11 mouse cellular contexts compared by ENCODE assay signal in genomic region chr2:33207069-33207468, GRCm38 (mm10). TPM values are rescaled to one million over a fixed set of nuclear protein-coding genes. Genes with fewer than 3 reads are reported as not detected.
A peak's percentile ranks its signal among the peaks of the same experiment; 100 is the strongest.
DNase-seq lines count a peak whose midpoint lies in the region; ATAC-seq lines count a peak whose summit lies in the region.
"Had no signal": no experiment of that assay in that cellular context is flagged by ENCODE, and none has a peak within 500 bp of the region (broad histone marks: within the 10 kb centered on the region; RNA-seq: fewer than 3 reads in every experiment).

No protein-coding gene starts in this region.

- H3K36me3 ChIP-seq in hindbrain, embryonic 10.5 days, result no peaks in the 10 kb centered on the region
- no peaks in the 10 kb centered on the region for H3K36me3 ChIP-seq in hindbrain, embryonic 11.5 days (ENCODE audit: control insufficient read depth, insufficient read depth, low read length)
- no peaks in the 10 kb centered on the region for H3K36me3 ChIP-seq in forebrain, embryonic 11.5 days (ENCODE audit: control insufficient read depth, insufficient read depth, low read length)
- H3K36me3 ChIP-seq: liver, embryonic 15.5 days; neural tube, embryonic 13.5 days had no signal

- H3K27ac ChIP-seq in hindbrain, embryonic 10.5 days, result peak overlapping the region; percentile 54
- no peak overlapping the region for H3K27ac ChIP-seq in hindbrain, embryonic 11.5 days (ENCODE audit: low read depth, low read length)
- H3K27ac ChIP-seq in forebrain, embryonic 11.5 days (ENCODE audit: low read depth, low read length), result no peak overlapping the region
- H3K27ac ChIP-seq: liver, embryonic 15.5 days had no signal

- DNase-seq in hindbrain, embryonic 10.5 days (ENCODE audit: low spot score), result no peak
- DNase-seq in hindbrain, embryonic 11.5 days (ENCODE audit: low spot score), result no peak
- DNase-seq in embryo, embryonic 10.5 days (ENCODE audit: low spot score), result peak; percentile 27
- DNase-seq in heart, postnatal 4 days, result peak; percentile 59
- peak; percentile 72 to 87 for DNase-seq in kidney, postnatal 25 days
- DNase-seq in adrenal gland, postnatal 10 days, result no peak
- DNase-seq in cerebellum, postnatal 25 days, result no peak
- DNase-seq in forebrain, embryonic 11.5 days (ENCODE audit: low spot score), result no peak
- DNase-seq: thymus, adult 18-20 months had no signal

- peaks cover 41% of the 10 kb centered on the region for H3K4me1 ChIP-seq in hindbrain, embryonic 10.5 days (replicated peaks)
- H3K4me1 ChIP-seq in hindbrain, embryonic 11.5 days (replicated peaks; ENCODE audit: control insufficient read depth, insufficient read depth, low read length), result peaks cover 2% of the 10 kb centered on the region
- peaks cover 8% of the 10 kb centered on the region; the same call in 1 of the 2 replicates for H3K4me1 ChIP-seq in forebrain, embryonic 11.5 days (replicated peaks; ENCODE audit: control insufficient read depth, insufficient read depth, low read length)

- H3K9ac ChIP-seq in hindbrain, embryonic 11.5 days (ENCODE audit: low read depth, low read length), result no peak overlapping the region
- no peak overlapping the region for H3K9ac ChIP-seq in forebrain, embryonic 11.5 days (ENCODE audit: low read length)
- H3K9ac ChIP-seq: liver, embryonic 15.5 days had no signal

- ATAC-seq in hindbrain, embryonic 11.5 days (ENCODE audit: low FRiP score), result no peak
- ATAC-seq in forebrain, embryonic 11.5 days (replicated peaks; ENCODE audit: low FRiP score), result no peak

- H3K9me3 ChIP-seq in hindbrain, embryonic 10.5 days, result no peaks in the 10 kb centered on the region
- no peaks in the 10 kb centered on the region for H3K9me3 ChIP-seq in hindbrain, embryonic 11.5 days (ENCODE audit: control insufficient read depth, low read length)
- no peaks in the 10 kb centered on the region for H3K9me3 ChIP-seq in forebrain, embryonic 11.5 days (ENCODE audit: control insufficient read depth, low read length)
- H3K9me3 ChIP-seq: liver, embryonic 15.5 days; neural tube, embryonic 13.5 days had no signal

- H3K4me2 ChIP-seq in hindbrain, embryonic 11.5 days (replicated peaks; ENCODE audit: low read depth, low read length), result no peak overlapping the region
- H3K4me2 ChIP-seq in forebrain, embryonic 11.5 days (ENCODE audit: low read depth, low read length, severe bottlenecking), result no peak overlapping the region
- H3K4me2 ChIP-seq: liver, embryonic 15.5 days; neural tube, embryonic 13.5 days had no signal

- H3K27me3 ChIP-seq in hindbrain, embryonic 10.5 days (ENCODE audit: insufficient read depth, poor library complexity, severe bottlenecking), result no peaks in the 10 kb centered on the region
- H3K27me3 ChIP-seq in hindbrain, embryonic 11.5 days (ENCODE audit: control insufficient read depth, insufficient read depth, low read length), result no peaks in the 10 kb centered on the region
- no peaks in the 10 kb centered on the region for H3K27me3 ChIP-seq in forebrain, embryonic 11.5 days (ENCODE audit: control insufficient read depth, insufficient read depth, low read length)
- H3K27me3 ChIP-seq: liver, embryonic 15.5 days; neural tube, embryonic 13.5 days had no signal

- WGBS in hindbrain, embryonic 10.5 days, result 28% methylated on average over 4 of the region's 4 CpGs
- WGBS in hindbrain, embryonic 11.5 days, result 27% methylated on average over 4 of the region's 4 CpGs
- WGBS in forebrain, embryonic 11.5 days, result 39% methylated on average over 4 of the region's 4 CpGs

- H3K4me3 ChIP-seq in hindbrain, embryonic 10.5 days, result no peak overlapping the region
- H3K4me3 ChIP-seq in hindbrain, embryonic 11.5 days (ENCODE audit: low read depth, low read length), result no peak overlapping the region
- no peak overlapping the region for H3K4me3 ChIP-seq in forebrain, embryonic 11.5 days (ENCODE audit: low read depth, low read length)
- H3K4me3 ChIP-seq: liver, embryonic 15.5 days; neural tube, embryonic 13.5 days had no signal

RNA-seq across cellular contexts. Expression of gene Angptl2, which starts 8.8 kb away (rescaled TPM):
- polyA plus RNA-seq in hindbrain, embryonic 10.5 days (2016; fragmentation: Nextera tagmentation; extraction: Ambion mirVana), result 26.0 and 26.7 TPM in 2 replicates
- 19.9 and 21.3 TPM in 2 replicates for polyA plus RNA-seq in hindbrain, embryonic 11.5 days (2014; fragmentation: Nextera tagmentation; extraction: Ambion mirVana)
- 100 to 1,000 TPM; 108 to 126 TPM for total RNA-seq in heart, postnatal 4 days (2021)
- total RNA-seq in adrenal gland, postnatal 10 days (2021), result 10 to 100 TPM; 51.9 to 66.1 TPM
- polyA plus RNA-seq in forebrain, embryonic 11.5 days (2014; fragmentation: Nextera tagmentation; extraction: Ambion mirVana), result 24.4 and 25.2 TPM in 2 replicates

Comparison
In these comparisons a context has a peak if more than half of its experiments do, and no peak if none do; other contexts are left out.
1. DNase-seq: peak in embryo, embryonic 10.5 days (single experiment), heart, postnatal 4 days (single experiment) and kidney, postnatal 25 days (2 of 2); none in hindbrain, embryonic 10.5 days (single experiment), hindbrain, embryonic 11.5 days (single experiment), adrenal gland, postnatal 10 days (single experiment), cerebellum, postnatal 25 days (0 of 2) and forebrain, embryonic 11.5 days (single experiment).